Mouse (Mus musculus): ENCODE data around the gene Psrc1.

Psrc1 gene

GRCm38 (mm10) chr3:108408517-108409008 lies 24.9 kb downstream of the Psrc1 start:
- POLR2A ChIA-PET, result interaction anchor here in 2 of 4 experiments (0.5 to 1.5 kb wide), 7 partner anchors 15 to 162 kb away, joined by 3 to 5 read pairs (median 4); partner anchors contain the start of gene Sars (in 1 of the 2)
- CTCF ChIA-PET, result interaction anchor here in 2 of 4 experiments (0.6 kb wide), 2 partner anchors 121 to 261 kb away, joined by 3 to 7 read pairs; no protein-coding TSS in a partner anchor

GRCm38 (mm10) chr3:108409656-108410358 lies 26.2 kb downstream of the Psrc1 start:
- ChIA-PET POLR2A (interaction anchor here in 2 of 4 experiments (1.5 to 2.8 kb wide), 3 partner anchors 35 kb away, joined by 5 to 11 read pairs (median 9); partner anchors contain the start of gene Sars (in 2 of the 2)), CTCF (interaction anchor here in 1 of 4 experiments (1.2 kb wide), 1 partner anchor 8 kb away, joined by 3 read pairs; no protein-coding TSS in a partner anchor)

- ChIA-PET CTCF (interaction anchor here in 1 of 4 experiments (1.2 kb wide), 1 partner anchor 9 kb away, joined by 3 read pairs; no protein-coding TSS in a partner anchor), POLR2A (interaction anchor here in 2 of 4 experiments (0.8 to 2.8 kb wide), 4 partner anchors 9 to 34 kb away, joined by 3 to 11 read pairs (median 6); partner anchors contain the start of genes Sars (in 2 of the 2) and Psrc1 (in 1 of the 2))
Observed at GRCm38 (mm10) chr3:108410359-108410714, 26.7 kb downstream of the Psrc1 start.

- POLR2A ChIA-PET, result interaction anchor here (0.6 to 2.8 kb wide), 16 partner anchors 9 to 157 kb away, joined by 3 to 11 read pairs (median 4); partner anchors contain the start of genes Sars (in 3 of the 4) and Psrc1 (in 1 of the 4)
- CTCF ChIA-PET, result interaction anchor here in 2 of 4 experiments (0.6 to 1.2 kb wide), 5 partner anchors 9 to 247 kb away, joined by 3 to 7 read pairs (median 3); no protein-coding TSS in a partner anchor
Observed at GRCm38 (mm10) chr3:108411026-108411753, 27.6 kb downstream of the Psrc1 start.

GRCm38 (mm10) chr3:108411754-108412121 lies 28.1 kb downstream of the Psrc1 start:
- POLR2A ChIA-PET, result interaction anchor here (0.6 to 2.8 kb wide), 14 partner anchors 10 to 157 kb away, joined by 3 to 11 read pairs (median 4); partner anchors contain the start of gene Sars (in 3 of the 4)
- CTCF ChIA-PET, result interaction anchor here in 3 of 4 experiments (0.6 to 1.2 kb wide), 4 partner anchors 9 to 247 kb away, joined by 3 to 7 read pairs (median 3); partner anchors contain the start of gene Psma5 (in 1 of the 3)

GRCm38 (mm10) chr3:108413634-108414360 lies 30.2 kb downstream of the Psrc1 start:
- CTCF ChIA-PET, result interaction anchor here in 1 of 4 experiments (1.0 kb wide), 1 partner anchor 25 kb away, joined by 4 read pairs; no protein-coding TSS in a partner anchor
- POLR2A ChIA-PET, result interaction anchor here in 2 of 4 experiments (1.1 to 3.4 kb wide), 4 partner anchors 10 to 157 kb away, joined by 4 to 13 read pairs (median 8); partner anchors contain the start of gene Psma5 (in 1 of the 2)

- ChIA-PET POLR2A (interaction anchor here (0.7 to 3.4 kb wide), 18 partner anchors 9 to 370 kb away, joined by 3 to 24 read pairs (median 4); partner anchors contain the start of genes Sars (in 2 of the 4), Gstm4 (in 1 of the 4), Mybphl (in 1 of the 4) and Psma5 (in 1 of the 4)), CTCF (interaction anchor here in 2 of 4 experiments (0.5 to 1.8 kb wide), 6 partner anchors 8 to 250 kb away, joined by 3 to 8 read pairs (median 4); partner anchors contain the start of gene Tmem167b (in 1 of the 2))
Observed at GRCm38 (mm10) chr3:108414857-108415830, 31.5 kb downstream of the Psrc1 start, which contains the start of gene Celsr2. Gene Celsr2, minus strand, starts transcription at chr3:108415552.

GRCm38 (mm10) chr3:108415831-108416223 lies 32.2 kb downstream of the Psrc1 start:
- POLR2A ChIA-PET, result interaction anchor here (0.7 to 3.4 kb wide), 17 partner anchors 8 to 371 kb away, joined by 3 to 24 read pairs (median 4); partner anchors contain the start of genes Sars (in 2 of the 4), Gstm4 (in 1 of the 4), Mybphl (in 1 of the 4) and Psma5 (in 1 of the 4)
- CTCF ChIA-PET, result interaction anchor here in 2 of 4 experiments (0.5 to 1.8 kb wide), 5 partner anchors 8 to 251 kb away, joined by 3 to 8 read pairs (median 3); partner anchors contain the start of gene Tmem167b (in 1 of the 2)

- ChIA-PET POLR2A (interaction anchor here (0.9 to 9.1 kb wide), 20 partner anchors 8 to 222 kb away, joined by 3 to 93 read pairs (median 6); partner anchors contain the start of genes Sars (in 3 of the 4), Celsr2 (in 1 of the 4), Cyb561d1 (in 1 of the 4) and Psma5 (in 1 of the 4)), CTCF (interaction anchor here in 1 of 4 experiments (1.0 to 1.1 kb wide), 2 partner anchors 11 to 21 kb away, joined by 3 read pairs; no protein-coding TSS in a partner anchor)
Observed at GRCm38 (mm10) chr3:108423006-108423405, 39.4 kb downstream of the Psrc1 start.

- POLR2A ChIA-PET, result interaction anchor here (0.6 to 9.1 kb wide), 49 partner anchors 8 to 540 kb away, joined by 3 to 93 read pairs (median 4); partner anchors contain the start of genes Celsr2 (in 4 of the 4), Sars (in 4 of the 4), Cyb561d1 (in 1 of the 4) and Psma5 (in 1 of the 4)
Observed at GRCm38 (mm10) chr3:108423844-108424801, 40.5 kb downstream of the Psrc1 start.

GRCm38 (mm10) chr3:108424944-108425623 lies 41.4 kb downstream of the Psrc1 start:
- ChIA-PET CTCF (no interaction called here), POLR2A (interaction anchor here (0.8 to 9.1 kb wide), 24 partner anchors 8 to 146 kb away, joined by 3 to 93 read pairs (median 4); partner anchors contain the start of genes Sars (in 4 of the 4), Celsr2 (in 3 of the 4), Psrc1 (in 1 of the 4) and Taf13 (in 1 of the 4))

More at GRCm38 (mm10) chr3:108423844-108424801, 40.5 kb downstream of the Psrc1 start:
- CTCF ChIA-PET, result interaction anchor here (0.6 to 1.0 kb wide), 8 partner anchors 8 to 471 kb away, joined by 3 read pairs; partner anchors contain the start of genes Celsr2 (in 1 of the 4), Sars (in 1 of the 4) and Wdr47 (in 1 of the 4)

GRCm38 (mm10) chr3:108425624-108426018 lies 42.0 kb downstream of the Psrc1 start:
- ChIA-PET POLR2A (interaction anchor here in 3 of 4 experiments (0.5 to 9.1 kb wide), 20 partner anchors 8 to 146 kb away, joined by 3 to 93 read pairs (median 8); partner anchors contain the start of genes Sars (in 3 of the 3), Celsr2 (in 2 of the 3), Psrc1 (in 2 of the 3) and Taf13 (in 1 of the 3)), CTCF (interaction anchor here in 1 of 4 experiments (0.6 kb wide), 1 partner anchor 112 kb away, joined by 3 read pairs; no protein-coding TSS in a partner anchor)

GRCm38 (mm10) chr3:108432542-108433187 lies 49.0 kb downstream of the Psrc1 start:
- ChIA-PET CTCF (interaction anchor here in 2 of 4 experiments (1.3 to 1.8 kb wide), 2 partner anchors 12 to 268 kb away, joined by 3 to 10 read pairs; partner anchors contain the start of gene Sars (in 1 of the 2)), POLR2A (interaction anchor here in 3 of 4 experiments (0.5 to 5.9 kb wide), 18 partner anchors 8 to 289 kb away, joined by 3 to 98 read pairs (median 6); partner anchors contain the start of genes Sars (in 3 of the 3), Psrc1 (in 2 of the 3), Atxn7l2 (in 1 of the 3) and Celsr2 (in 1 of the 3))

Data from embryonic stem cell, embryonic (primary cell).